Mouse (Mus musculus): ENCODE results near the gene Gzmn. TPM values are rescaled to one million over a fixed set of nuclear protein-coding genes. Genes with fewer than 3 reads are reported as not detected.
"Not testable (repeated sequence)": the region's sequence is repeated elsewhere in the genome, so short reads cannot be mapped to it uniquely, and the experiment has no call there.

Gene Gzmn
- polyA plus RNA-seq (2012; rRNA removed) (not detected in 2 replicates), polyA plus RNA-seq (2014; fragmentation: Nextera tagmentation; extraction: Ambion mirVana) (not detected in 2 replicates)

DNA sequence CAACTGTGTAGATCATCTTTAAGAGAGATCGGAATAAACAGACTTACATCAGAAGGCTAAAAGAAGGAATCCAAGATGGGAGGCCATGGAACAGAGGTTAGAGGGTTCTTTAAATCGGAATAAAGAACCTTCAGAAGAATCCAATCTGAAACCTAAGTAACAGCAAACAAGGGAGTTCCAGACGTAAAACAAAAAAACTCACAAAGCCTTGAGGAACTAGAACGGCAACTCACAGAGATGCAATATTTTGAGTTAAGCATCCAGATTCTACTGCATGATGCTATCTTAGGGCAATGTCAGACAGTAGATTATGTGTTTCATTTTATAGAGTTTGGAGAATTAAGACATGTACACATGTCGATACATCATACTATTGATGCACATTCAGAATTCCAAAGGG, at the start of gene Gzmn:
Gzmn (minus strand) TSS at position 101 of the 400 bp plus-strand sequence.
- no peak within 1 kb of the TSS for H3K4me3 ChIP-seq (replicated peaks; ENCODE audit: low read length)
- no peaks in the 10 kb centered on the region for H3K36me3 ChIP-seq (ENCODE audit: control insufficient read depth, insufficient read depth, low read length)
- H3K27me3 ChIP-seq (ENCODE audit: control insufficient read depth, insufficient read depth, low read length): no peaks in the 10 kb centered on the region
- 89% methylated on average over 5 of the region's 5 CpGs for WGBS
- H3K9ac ChIP-seq (ENCODE audit: low read depth, low read length, severe bottlenecking): no peak within 1 kb of the TSS
- no peak within 1 kb of the TSS for H3K4me2 ChIP-seq (replicated peaks; ENCODE audit: low read depth, low read length, severe bottlenecking)
- ATAC-seq (ENCODE audit: low FRiP score, low read depth) (no peak), DNase-seq (ENCODE audit: low spot score) (no peak)
- H3K4me1 ChIP-seq (ENCODE audit: control insufficient read depth, insufficient read depth, low read length): no peaks in the 10 kb centered on the region
- H3K27ac ChIP-seq (replicated peaks; ENCODE audit: low read depth, low read length): no peak within 1 kb of the TSS
- H3K9me3 ChIP-seq (ENCODE audit: control insufficient read depth, low read length): no peaks in the 10 kb centered on the region
- no peak for TF ChIP-seq POLR2A (IDR thresholded peaks at IDR 0.05; ENCODE audit: borderline replicate concordance, extremely low read depth, insufficient read depth, insufficient read length)

GRCm38 (mm10) chr14:56211317-56211716, 36.9 kb upstream of the Gzmn start, which contains the start of gene Gzmf:
Gene Gzmf (minus strand): TSS chr14:56211417.
- H3K9me3 ChIP-seq (ENCODE audit: control insufficient read depth, low read length): no peaks in the 10 kb centered on the region
- WGBS: 89% methylated on average over 4 of the region's 4 CpGs
- no peak for DNase-seq (ENCODE audit: low spot score)
- no peak within 1 kb of the TSS for H3K4me2 ChIP-seq (replicated peaks; ENCODE audit: low read depth, low read length, severe bottlenecking)
- TF ChIP-seq POLR2A (IDR thresholded peaks at IDR 0.05; ENCODE audit: borderline replicate concordance, extremely low read depth, insufficient read depth, insufficient read length): no peak
- no peak for ATAC-seq (ENCODE audit: low FRiP score, low read depth)
- no peak within 1 kb of the TSS for H3K4me3 ChIP-seq (replicated peaks; ENCODE audit: low read length)
- no peak within 1 kb of the TSS for H3K9ac ChIP-seq (ENCODE audit: low read depth, low read length, severe bottlenecking)
- no peak within 1 kb of the TSS for H3K27ac ChIP-seq (replicated peaks; ENCODE audit: low read depth, low read length)
- H3K4me1 ChIP-seq (ENCODE audit: control insufficient read depth, insufficient read depth, low read length): no peaks in the 10 kb centered on the region
- no peaks in the 10 kb centered on the region for H3K27me3 ChIP-seq (ENCODE audit: control insufficient read depth, insufficient read depth, low read length)
- no peaks in the 10 kb centered on the region for H3K36me3 ChIP-seq (ENCODE audit: control insufficient read depth, insufficient read depth, low read length)

GRCm38 (mm10) chr14:56205613-56206012, 31.2 kb upstream of the Gzmn start:
- TF ChIP-seq POLR2A (IDR thresholded peaks at IDR 0.05; ENCODE audit: borderline replicate concordance, extremely low read depth, insufficient read depth, insufficient read length): no peak
- H3K4me1 ChIP-seq (ENCODE audit: control insufficient read depth, insufficient read depth, low read length): no peaks in the 10 kb centered on the region
- H3K9ac ChIP-seq (ENCODE audit: low read depth, low read length, severe bottlenecking): no peak overlapping the region
- DNase-seq (ENCODE audit: low spot score): no peak
- H3K4me2 ChIP-seq (replicated peaks; ENCODE audit: low read depth, low read length, severe bottlenecking): no peak overlapping the region
- H3K36me3 ChIP-seq (ENCODE audit: control insufficient read depth, insufficient read depth, low read length): no peaks in the 10 kb centered on the region
- no peak for ATAC-seq (ENCODE audit: low FRiP score, low read depth)
- no peak overlapping the region for H3K27ac ChIP-seq (replicated peaks; ENCODE audit: low read depth, low read length)
- no peaks in the 10 kb centered on the region for H3K9me3 ChIP-seq (ENCODE audit: control insufficient read depth, low read length)
- H3K4me3 ChIP-seq (replicated peaks; ENCODE audit: low read length): no peak overlapping the region
- H3K27me3 ChIP-seq (ENCODE audit: control insufficient read depth, insufficient read depth, low read length): no peaks in the 10 kb centered on the region
- WGBS: 96% methylated on average over 1 of the region's 1 CpGs

- not testable (repeated sequence) for H3K27me3 ChIP-seq (ENCODE audit: control insufficient read depth, insufficient read depth, low read length); H3K9ac ChIP-seq (ENCODE audit: low read depth, low read length, severe bottlenecking); H3K27ac ChIP-seq (replicated peaks; ENCODE audit: low read depth, low read length); ATAC-seq (ENCODE audit: low FRiP score, low read depth); H3K9me3 ChIP-seq (ENCODE audit: control insufficient read depth, low read length); H3K4me3 ChIP-seq (replicated peaks; ENCODE audit: low read length); H3K36me3 ChIP-seq (ENCODE audit: control insufficient read depth, insufficient read depth, low read length); H3K4me2 ChIP-seq (replicated peaks; ENCODE audit: low read depth, low read length, severe bottlenecking); H3K4me1 ChIP-seq (ENCODE audit: control insufficient read depth, insufficient read depth, low read length)
- DNase-seq (ENCODE audit: low spot score): peak; percentile 47
- 26% methylated on average over 5 of the region's 5 CpGs for WGBS
These were observed 30.6 kb upstream of the Gzmn start for GRCm38 (mm10) chr14:56205021-56205420.

- no peaks in the 10 kb centered on the region for H3K4me1 ChIP-seq (ENCODE audit: control insufficient read depth, insufficient read depth, low read length)
- H3K36me3 ChIP-seq (ENCODE audit: control insufficient read depth, insufficient read depth, low read length): no peaks in the 10 kb centered on the region
- no peaks in the 10 kb centered on the region for H3K27me3 ChIP-seq (ENCODE audit: control insufficient read depth, insufficient read depth, low read length)
- H3K9me3 ChIP-seq (ENCODE audit: control insufficient read depth, low read length): no peaks in the 10 kb centered on the region
- ATAC-seq (ENCODE audit: low FRiP score, low read depth) (no peak), DNase-seq (ENCODE audit: low spot score) (peak; percentile 49)
- no peak for TF ChIP-seq POLR2A (IDR thresholded peaks at IDR 0.05; ENCODE audit: borderline replicate concordance, extremely low read depth, insufficient read depth, insufficient read length)
- no peak overlapping the region for H3K4me2 ChIP-seq (replicated peaks; ENCODE audit: low read depth, low read length, severe bottlenecking)
- 12% methylated on average over 2 of the region's 2 CpGs for WGBS
- H3K9ac ChIP-seq (ENCODE audit: low read depth, low read length, severe bottlenecking): no peak overlapping the region
- H3K4me3 ChIP-seq (replicated peaks; ENCODE audit: low read length): no peak overlapping the region
- H3K27ac ChIP-seq (replicated peaks; ENCODE audit: low read depth, low read length): no peak overlapping the region
These were observed 29.6 kb upstream of the Gzmn start for GRCm38 (mm10) chr14:56203975-56204374.

DNA sequence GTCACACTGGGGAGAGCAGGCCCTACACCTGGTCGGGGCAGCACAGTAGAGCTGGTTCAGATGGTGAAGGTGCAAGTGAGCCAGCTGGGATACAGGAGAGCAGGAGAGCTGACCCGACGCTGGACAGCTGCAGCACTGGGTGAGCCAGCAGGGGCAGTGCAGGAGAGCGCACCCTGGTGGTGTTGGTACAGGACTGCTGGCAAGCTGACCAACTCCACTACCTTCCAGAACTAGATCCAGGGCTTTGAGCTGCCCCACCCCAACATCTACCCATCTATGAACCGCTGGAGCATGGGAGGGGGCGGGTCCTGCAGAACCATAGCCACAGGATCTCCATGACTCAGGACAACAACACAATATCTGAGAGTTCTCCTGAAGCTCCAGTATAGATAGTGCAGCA, 12.5 kb upstream of the Gzmn start:
- Histone ChIP-seq H3K4me3 (replicated peaks; ENCODE audit: low read length) (no peak overlapping the region), H3K27me3 (ENCODE audit: control insufficient read depth, insufficient read depth, low read length) (no peaks in the 10 kb centered on the region), H3K4me2 (replicated peaks; ENCODE audit: low read depth, low read length, severe bottlenecking) (no peak overlapping the region), H3K9me3 (ENCODE audit: control insufficient read depth, low read length) (no peaks in the 10 kb centered on the region), H3K9ac (ENCODE audit: low read depth, low read length, severe bottlenecking) (no peak overlapping the region), H3K27ac (replicated peaks; ENCODE audit: low read depth, low read length) (no peak overlapping the region), H3K4me1 (ENCODE audit: control insufficient read depth, insufficient read depth, low read length) (no peaks in the 10 kb centered on the region), H3K36me3 (ENCODE audit: control insufficient read depth, insufficient read depth, low read length) (no peaks in the 10 kb centered on the region)
- ATAC-seq (ENCODE audit: low FRiP score, low read depth): no peak
- WGBS: 57% methylated on average over 6 of the region's 6 CpGs
- no peak for DNase-seq (ENCODE audit: low spot score)
- TF ChIP-seq POLR2A (IDR thresholded peaks at IDR 0.05; ENCODE audit: borderline replicate concordance, extremely low read depth, insufficient read depth, insufficient read length): no peak
